Mouse (Mus musculus) myocyte (in vitro differentiated cells): ENCODE results near the gene Klhdc10. TPM values are rescaled to one million over a fixed set of nuclear protein-coding genes. Genes with fewer than 3 reads are reported as not detected.

Source experiments
- H3K27me3 ChIP-seq: one replicate; pipeline ENCODE4 v1.6.1; 2011; ENCODE audit not compliant: control insufficient read depth, insufficient read depth, insufficient read length
- H3K36me3 ChIP-seq: one replicate; pipeline ENCODE4 v1.6.1; 2011; ENCODE audit not compliant: control insufficient read depth, insufficient read depth
- H3K4me2 ChIP-seq: one replicate; pipeline ENCODE4 v1.6.1; 2011; ENCODE audit warnings: low read depth, control low read depth
- H3K4me3 ChIP-seq: one replicate; pipeline ENCODE4 v1.5.1; 2011; ENCODE audit warnings: mild to moderate bottlenecking, control low read depth, moderate library complexity
- H3K79me2 ChIP-seq: one replicate; pipeline ENCODE4 v1.6.1; 2011; ENCODE audit not compliant: control insufficient read depth, insufficient read depth
- H3ac ChIP-seq: one replicate; pipeline ENCODE4 v1.6.1; 2011; ENCODE audit not compliant: control insufficient read depth, insufficient read length
- CEBPB ChIP-seq: IDR thresholded peaks from 2 replicates; pipeline ENCODE4 v1.6.1; 2011; ENCODE audit warnings: mild to moderate bottlenecking, moderate library complexity; ENCODE audit not compliant: poor library complexity, insufficient read depth, severe bottlenecking
- E2F4 ChIP-seq: IDR thresholded peaks from one replicate; pipeline ENCODE4 v1.6.1; 2011; ENCODE audit warnings: mild to moderate bottlenecking, control low read depth, moderate library complexity; ENCODE audit not compliant: insufficient read depth
- MAX ChIP-seq: IDR thresholded peaks from one replicate; pipeline ENCODE4 v1.6.1; 2011; ENCODE audit warnings: low read depth, mild to moderate bottlenecking, control low read depth
- MYOD1 ChIP-seq, 3 experiments: IDR thresholded peaks; one replicate each; pipeline ENCODE4 v1.6.1; 2011; ENCODE audit warnings: control low read depth in 2 of 3, low read depth in 2 of 3, mild to moderate bottlenecking in 2 of 3, moderate library complexity in 1 of 3; ENCODE audit not compliant: insufficient read length in 2 of 3, control insufficient read depth in 1 of 3
- MYOG ChIP-seq, 3 experiments: IDR thresholded peaks; one replicate each; pipeline ENCODE4 v1.6.1; 2011; ENCODE audit warnings: control low read depth in 2 of 3, low read depth in 2 of 3, mild to moderate bottlenecking in 2 of 3; ENCODE audit not compliant: insufficient read length in 2 of 3, control insufficient read depth in 1 of 3, insufficient read depth in 1 of 3
- POLR2A ChIP-seq: IDR thresholded peaks from one replicate; pipeline ENCODE4 v1.6.1; 2011; ENCODE audit warnings: low read depth, mild to moderate bottlenecking, control low read depth, moderate library complexity; ENCODE audit not compliant: insufficient read length
- POLR2AphosphoS2 ChIP-seq: IDR thresholded peaks from one replicate; pipeline ENCODE4 v1.6.1; 2011; ENCODE audit warnings: low read depth, control low read depth; ENCODE audit not compliant: insufficient read length
- REST ChIP-seq: IDR thresholded peaks from one replicate; pipeline ENCODE4 v1.6.1; 2011; ENCODE audit warnings: mild to moderate bottlenecking, control low read depth, moderate library complexity; ENCODE audit not compliant: insufficient read depth, insufficient read length
- SRF ChIP-seq: IDR thresholded peaks from one replicate; pipeline ENCODE4 v1.6.1; 2011; ENCODE audit warnings: low read depth; ENCODE audit not compliant: control insufficient read depth, insufficient read length
- TCF12 ChIP-seq: IDR thresholded peaks from one replicate; pipeline ENCODE4 v1.6.1; 2011; ENCODE audit warnings: mild to moderate bottlenecking, control low read depth; ENCODE audit not compliant: poor library complexity, insufficient read depth, severe bottlenecking
- TCF3 ChIP-seq: IDR thresholded peaks from one replicate; pipeline ENCODE4 v1.6.1; 2011; ENCODE audit warnings: low read depth, control low read depth; ENCODE audit not compliant: insufficient read length
- USF1 ChIP-seq: IDR thresholded peaks from one replicate; pipeline ENCODE4 v1.6.1; 2011; ENCODE audit warnings: low read depth, mild to moderate bottlenecking, control low read depth, moderate library complexity
- polyA plus RNA-seq: library from polyadenylated mRNA; unstranded; fragments of >200 nt; fragmentation: generic; extraction: Trizol; gene quantifications from one replicate; pipeline ENCODE4 v1.2.1, GENCODE M21; 2012; ENCODE audit warnings: missing spikeins

Gene Klhdc10
- polyA plus RNA-seq, 1 experiment = 49.1 TPM

- H3K79me2 ChIP-seq = no peaks in the 10 kb centered on the region
- no peaks in the 10 kb centered on the region for H3K27me3 ChIP-seq
- no peaks in the 10 kb centered on the region for H3K36me3 ChIP-seq
- H3ac ChIP-seq = no peak overlapping the region
- no peak for TF ChIP-seq MAX
- no peak for TF ChIP-seq REST
- TF ChIP-seq POLR2A = no peak
- TF ChIP-seq POLR2AphosphoS2 = no peak
- no peak for TF ChIP-seq E2F4
- no peak for TF ChIP-seq TCF3
- TF ChIP-seq MYOG (IDR thresholded peaks at IDR 0.05; ENCODE audit: control insufficient read depth in 1 of 3, insufficient read depth in 1 of 3, insufficient read length in 2 of 3, low read depth in 2 of 3) = no peak
- TF ChIP-seq USF1 = no peak
- no peak for TF ChIP-seq CEBPB
- no peak for TF ChIP-seq SRF
- TF ChIP-seq TCF12 = no peak
- TF ChIP-seq MYOD1 (IDR thresholded peaks at IDR 0.05; ENCODE audit: control insufficient read depth in 1 of 3, insufficient read length in 2 of 3, low read depth in 2 of 3) = no peak
- H3K4me2 ChIP-seq = no peak overlapping the region
- H3K4me3 ChIP-seq = no peak overlapping the region
Observed at GRCm38 (mm10) chr6:30356161-30356560, 45.5 kb upstream of the Klhdc10 start.

GRCm38 (mm10) chr6:30356680-30357079 lies 45.0 kb upstream of the Klhdc10 start:
- H3ac ChIP-seq = no peak overlapping the region
- H3K4me2 ChIP-seq = no peak overlapping the region
- H3K4me3 ChIP-seq = no peak overlapping the region
- H3K27me3 ChIP-seq = no peaks in the 10 kb centered on the region
- no peaks in the 10 kb centered on the region for H3K79me2 ChIP-seq
- H3K36me3 ChIP-seq = no peaks in the 10 kb centered on the region
- peak in 1 of 3 experiments; percentile 10 for TF ChIP-seq MYOG (IDR thresholded peaks at IDR 0.05; ENCODE audit: control insufficient read depth in 1 of 3, insufficient read depth in 1 of 3, insufficient read length in 2 of 3, low read depth in 2 of 3)
- no peak for TF ChIP-seq MAX

GRCm38 (mm10) chr6:30357561-30358177 lies 44.0 kb upstream of the Klhdc10 start:
- no peaks in the 10 kb centered on the region for H3K79me2 ChIP-seq
- H3ac ChIP-seq = no peak overlapping the region
- H3K4me3 ChIP-seq = no peak overlapping the region
- H3K36me3 ChIP-seq = no peaks in the 10 kb centered on the region
- H3K4me2 ChIP-seq = peak overlapping the region; percentile 62
- TF ChIP-seq TCF3 = no peak
- no peak for TF ChIP-seq POLR2A
- no peaks in the 10 kb centered on the region for H3K27me3 ChIP-seq

GRCm38 (mm10) chr6:30359762-30360509 lies 41.7 kb upstream of the Klhdc10 start:
- peak overlapping the region; percentile 51 for H3K4me2 ChIP-seq
- TF ChIP-seq MYOD1 (IDR thresholded peaks at IDR 0.05; ENCODE audit: control insufficient read depth in 1 of 3, insufficient read length in 2 of 3, low read depth in 2 of 3) = peak in 2 of 3 experiments; percentile 39 to 48
- no peak for TF ChIP-seq POLR2AphosphoS2
- TF ChIP-seq SRF = peak; percentile 53
- TF ChIP-seq E2F4 = no peak
- peak in 2 of 3 experiments; percentile 40 to 82 for TF ChIP-seq MYOG (IDR thresholded peaks at IDR 0.05; ENCODE audit: control insufficient read depth in 1 of 3, insufficient read depth in 1 of 3, insufficient read length in 2 of 3, low read depth in 2 of 3)
- no peak for TF ChIP-seq CEBPB
- no peak for TF ChIP-seq TCF12
- no peak for TF ChIP-seq MAX
- TF ChIP-seq TCF3 = no peak
- TF ChIP-seq REST = no peak
- H3K27me3 ChIP-seq = no peaks in the 10 kb centered on the region
- H3K4me3 ChIP-seq = no peak overlapping the region
- no peak overlapping the region for H3ac ChIP-seq
- H3K79me2 ChIP-seq = no peaks in the 10 kb centered on the region
- H3K36me3 ChIP-seq = peaks cover 5% of the 10 kb centered on the region

GRCm38 (mm10) chr6:30363808-30364207 lies 37.9 kb upstream of the Klhdc10 start:
- no peaks in the 10 kb centered on the region for H3K79me2 ChIP-seq
- no peaks in the 10 kb centered on the region for H3K27me3 ChIP-seq
- peaks cover 28% of the 10 kb centered on the region for H3K36me3 ChIP-seq
- no peak overlapping the region for H3ac ChIP-seq
- no peak overlapping the region for H3K4me3 ChIP-seq
- no peak overlapping the region for H3K4me2 ChIP-seq
- TF ChIP-seq POLR2AphosphoS2 (no peak), USF1 (peak; percentile 37)
